Mouse (Mus musculus) olfactory bulb, adult 2 months (tissue): Measurements from ENCODE around the gene Ndufv2.

Source experiments
- CTCF ChIP-seq: fragments of 200-500 bp; IDR thresholded peaks from 2 replicates; pipeline ENCODE4 v1.5.1; 2012; ENCODE audit warnings: low read depth, mild to moderate bottlenecking, low read length, moderate library complexity; ENCODE audit not compliant: insufficient read depth
- POLR2A ChIP-seq: fragments of 200-500 bp; IDR thresholded peaks from 2 replicates; pipeline ENCODE4 v1.6.1; 2012; ENCODE audit warnings: mild to moderate bottlenecking, low read depth, low read length, moderate library complexity; ENCODE audit not compliant: insufficient read depth

GRCm38 (mm10) chr17:66111402-66111959 is 10.1 kb upstream of the Ndufv2 start, which contains the start of gene Washc1:
- TF ChIP-seq POLR2A, result peak; percentile 76
- TF ChIP-seq CTCF, result no peak
